Mouse (Mus musculus) heart, postnatal 14 days (tissue): Measurements from ENCODE around the gene Rpl23. TPM values are rescaled to one million over a fixed set of nuclear protein-coding genes. Genes with fewer than 3 reads are reported as not detected.

Experiments
- DNase-seq, 2 experiments: peaks; one replicate each; pipeline ENCODE4 v3.0.0; 2021 to 2022
- intact Hi-C: fragments of 180-260 bp; cut with DNase I; formaldehyde crosslinking; loops from one replicate; pipeline ENCODE4 v1.15.1; 2025
- total RNA-seq, 2 experiments: library from RNA; stranded (reverse); gene quantifications; 2 replicates each; pipeline ENCODE4 v1.2.3; 2021

Gene Rpl23
- total RNA-seq, 2 experiments from 2014 or later: 503 to 533 TPM

DNA sequence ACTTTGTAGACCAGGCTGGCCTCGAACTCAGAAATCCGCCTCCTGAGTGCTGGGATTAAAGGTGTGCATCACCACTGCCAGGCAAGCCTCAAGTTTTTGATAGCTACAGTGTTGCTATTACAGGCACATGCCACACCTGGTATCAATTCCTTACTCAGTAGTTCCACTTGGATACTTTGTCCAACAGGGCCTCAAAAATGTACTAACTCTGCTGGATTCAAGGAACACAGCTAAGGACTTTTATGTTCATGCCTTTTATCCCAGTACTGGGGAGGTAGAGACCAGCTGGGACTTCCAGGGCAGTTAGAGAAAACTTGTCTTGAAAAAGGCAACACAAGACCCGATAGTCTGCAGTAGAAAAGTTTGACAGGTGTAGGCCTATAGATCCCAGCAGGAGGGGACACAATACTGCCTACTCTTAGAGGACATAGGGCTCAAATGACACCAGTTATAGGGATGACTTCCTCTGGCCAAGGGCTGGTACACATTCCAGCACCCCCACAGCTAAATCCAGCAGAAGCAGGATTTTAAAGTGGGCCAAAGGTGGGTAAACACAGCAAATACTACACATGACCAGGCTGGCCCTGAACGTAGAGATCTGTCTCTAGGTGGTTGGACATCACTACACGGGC is 5.6 kb downstream of the Rpl23 start:
- no peak for DNase-seq
- intact Hi-C loops: no loop called here

DNA sequence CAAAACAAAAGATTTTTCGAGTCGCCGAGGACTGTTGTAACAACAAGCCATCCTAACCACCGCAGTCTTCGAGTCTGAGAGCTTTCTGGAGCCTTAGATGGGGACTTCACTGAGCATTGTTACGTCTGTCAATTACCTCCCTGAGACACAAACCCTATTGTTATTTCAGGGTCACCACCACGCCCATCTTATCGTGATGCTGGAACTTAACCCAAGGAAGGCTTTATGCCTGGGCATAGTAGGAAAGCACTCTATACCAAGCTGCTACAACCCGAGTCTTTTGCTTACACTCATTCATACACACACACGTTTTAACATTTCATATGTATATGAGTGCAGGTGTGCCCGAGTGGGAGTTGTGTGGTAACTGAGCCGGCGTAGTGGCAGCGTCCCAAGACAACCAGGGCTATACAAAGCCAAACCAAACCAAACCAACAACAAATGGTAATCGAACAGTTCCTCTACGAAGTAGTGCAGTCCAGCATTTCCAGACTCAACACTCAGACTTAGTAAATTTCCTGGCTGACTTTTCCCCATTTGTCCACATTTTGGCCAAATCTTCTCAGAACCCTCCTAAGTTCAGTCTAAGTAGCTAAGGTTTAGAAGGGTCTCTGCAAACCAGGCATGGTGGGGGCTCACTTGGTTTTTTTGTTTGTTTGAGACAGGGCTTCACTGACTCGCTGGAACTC is 6.3 kb downstream of the Rpl23 start, which contains the start of gene 1700001P01Rik:
Gene 1700001P01Rik, minus strand, starts transcription at position 111 of the 689 bp plus-strand sequence.
- intact Hi-C loops: no loop called here
- DNase-seq: no peak

DNA sequence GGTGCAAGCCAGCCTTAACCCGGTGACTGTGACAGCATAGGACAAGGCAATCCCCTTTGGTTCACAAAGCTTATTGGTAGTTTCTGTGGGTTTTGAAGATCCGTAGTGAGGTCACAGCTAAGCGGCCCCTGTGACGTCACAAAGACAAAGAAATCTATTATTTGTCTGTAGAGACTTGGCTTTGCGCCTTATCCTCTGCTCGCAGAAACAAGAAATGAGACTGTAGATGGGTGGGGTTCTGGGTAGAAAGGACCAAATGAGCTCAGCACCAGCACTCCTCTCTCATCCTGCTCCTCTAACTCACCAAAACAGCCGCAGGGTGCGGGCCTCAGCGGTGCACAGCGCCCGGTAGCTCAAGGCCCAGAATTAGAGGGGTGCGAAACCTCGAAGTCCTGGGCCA is 7.1 kb downstream of the Rpl23 start:
- no peak for DNase-seq
- intact Hi-C loops: no loop called here

DNA sequence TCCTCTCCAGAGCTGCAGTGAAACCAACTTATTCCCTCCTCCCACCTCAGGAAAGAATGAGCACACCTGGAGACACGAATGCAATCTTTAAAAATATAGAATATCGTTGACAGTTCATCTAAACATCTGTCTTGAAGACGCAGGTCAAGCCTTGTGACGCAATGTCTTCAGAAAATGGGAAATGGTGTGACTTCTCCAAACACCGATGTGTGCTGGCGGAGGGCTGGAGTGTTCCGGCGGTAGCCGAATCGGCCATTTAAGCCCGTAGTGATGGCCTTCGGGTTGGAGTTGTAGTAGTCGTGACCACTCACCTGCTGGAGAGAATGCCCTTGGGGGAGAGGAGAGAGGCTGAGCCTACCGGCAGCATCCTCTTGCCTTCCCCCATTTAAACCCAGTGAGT is 10.8 kb downstream of the Rpl23 start:
- intact Hi-C loops: no loop called here
- no peak for DNase-seq

DNA sequence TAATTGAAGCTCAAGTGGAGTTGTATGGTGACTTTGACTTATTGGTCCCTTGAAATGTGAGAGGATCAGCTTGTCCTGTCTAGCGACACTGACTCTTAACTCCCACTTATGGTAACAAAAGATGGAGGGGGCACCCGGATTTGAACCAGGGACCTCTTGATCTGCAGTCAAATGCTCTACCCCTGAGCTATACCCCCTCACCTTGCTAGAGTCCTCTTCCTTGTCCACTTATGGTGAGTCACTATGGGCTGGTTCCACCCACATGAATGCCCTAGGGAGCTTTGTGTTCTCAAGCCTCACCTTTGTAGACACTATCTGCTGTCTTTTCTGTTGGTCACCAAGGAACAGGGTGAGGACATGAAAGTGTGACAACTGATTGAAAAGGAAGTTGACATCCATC is 12.5 kb downstream of the Rpl23 start:
- intact Hi-C loops: no loop called here
- no peak for DNase-seq

DNA sequence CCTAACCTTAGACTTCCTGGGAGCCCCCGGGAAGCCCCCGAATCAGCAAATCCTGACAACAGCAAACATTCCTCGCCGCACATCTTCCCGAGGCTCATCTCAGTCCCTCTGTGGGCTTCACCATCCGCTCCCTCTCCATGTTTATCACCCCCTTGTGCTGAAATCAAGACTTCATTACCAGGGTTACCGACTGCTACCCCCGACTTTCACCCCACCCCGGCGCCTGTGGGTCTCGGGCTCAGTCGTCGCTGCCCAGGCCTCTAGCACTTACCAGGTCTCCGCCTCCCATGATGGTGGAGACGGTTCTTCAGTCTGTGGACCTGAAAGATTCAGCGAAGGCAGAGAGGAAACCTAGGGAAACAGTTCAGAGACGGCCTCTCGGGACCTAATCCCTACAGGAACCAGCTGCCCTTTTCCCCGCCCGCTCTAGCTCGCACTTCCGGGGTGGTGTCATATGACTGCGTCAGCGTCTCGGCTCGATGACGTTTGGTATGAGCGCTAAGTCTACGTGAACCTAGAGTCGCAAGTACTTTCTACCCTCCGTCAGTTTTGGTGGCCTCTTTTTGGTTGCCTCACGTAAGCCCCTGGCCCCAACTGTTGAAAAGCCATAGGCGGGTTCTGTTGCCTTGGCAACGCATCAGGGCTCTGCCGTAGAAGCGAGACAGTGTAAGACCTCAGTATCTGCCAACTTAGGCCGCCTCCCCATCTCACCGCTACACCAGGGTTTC is 15.9 kb downstream of the Rpl23 start, which contains the start of gene Cwc25:
Gene Cwc25, minus strand, starts transcription at position 403 of the 728 bp plus-strand sequence.
- peak; percentile 90 to 97 for DNase-seq
- intact Hi-C loops: loop anchor here (2.0 kb wide), 1 partner anchor 16 kb away; the partner anchor contains the start of gene Rpl23

DNA sequence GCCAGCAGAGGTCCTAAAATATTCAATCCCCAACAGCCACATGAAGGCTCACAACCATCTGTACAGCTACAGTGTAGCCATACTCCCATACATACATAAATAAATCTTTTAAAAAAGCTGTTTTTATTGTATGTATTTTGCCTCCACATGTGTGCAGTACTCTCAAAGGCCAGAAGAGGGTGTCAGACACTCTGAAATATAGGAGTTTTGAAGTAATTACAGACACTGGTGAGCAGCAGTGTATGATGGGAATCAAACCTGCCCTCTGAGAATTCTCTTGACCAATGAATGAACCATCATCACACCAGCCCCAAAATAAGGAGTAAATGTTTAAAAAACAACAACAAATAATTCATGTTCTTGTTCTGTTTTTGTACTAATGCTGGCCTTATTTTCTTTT is 20.6 kb downstream of the Rpl23 start:
- no peak for DNase-seq
- intact Hi-C loops: no loop called here

DNA sequence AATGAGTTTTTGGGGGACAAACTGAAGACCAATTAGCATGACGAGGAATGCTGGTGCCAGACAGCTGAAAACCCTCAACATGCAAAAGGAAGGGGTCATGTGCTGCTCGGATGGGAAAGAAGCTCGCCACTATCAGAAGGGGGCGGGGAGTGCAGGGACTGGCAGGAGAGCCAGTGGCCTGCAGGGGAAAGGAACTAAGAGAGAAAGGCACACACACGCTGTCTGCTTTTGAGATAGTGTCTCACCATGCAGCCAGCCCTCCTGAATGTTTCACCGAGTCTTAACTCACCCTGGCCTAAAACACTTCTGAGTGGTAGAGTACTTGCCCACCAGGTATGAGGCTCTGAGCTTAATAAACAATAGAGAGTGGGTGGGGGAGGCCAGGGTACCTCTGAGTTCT is 23.3 kb downstream of the Rpl23 start:
- intact Hi-C loops: no loop called here
- no peak for DNase-seq

DNA sequence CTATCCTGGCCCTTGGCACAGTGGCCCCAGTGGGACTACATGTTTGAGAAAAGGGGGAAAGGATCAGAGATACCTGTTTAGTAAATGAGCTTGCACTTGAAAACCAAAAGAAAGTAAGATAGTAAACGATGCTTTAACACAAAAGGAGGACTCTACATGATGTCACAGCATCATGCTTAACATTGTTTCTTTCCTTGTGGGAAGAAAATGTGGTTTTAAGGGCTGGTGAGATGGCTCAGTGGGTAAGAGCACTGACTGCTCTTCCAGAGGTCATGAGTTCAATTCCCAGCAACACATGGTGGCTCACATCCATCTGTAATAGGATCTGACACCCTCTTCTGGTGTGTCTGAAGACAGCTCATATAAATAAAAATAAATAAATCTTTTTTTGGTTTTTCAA is 24.1 kb downstream of the Rpl23 start:
- intact Hi-C loops: no loop called here
- no peak for DNase-seq

DNA sequence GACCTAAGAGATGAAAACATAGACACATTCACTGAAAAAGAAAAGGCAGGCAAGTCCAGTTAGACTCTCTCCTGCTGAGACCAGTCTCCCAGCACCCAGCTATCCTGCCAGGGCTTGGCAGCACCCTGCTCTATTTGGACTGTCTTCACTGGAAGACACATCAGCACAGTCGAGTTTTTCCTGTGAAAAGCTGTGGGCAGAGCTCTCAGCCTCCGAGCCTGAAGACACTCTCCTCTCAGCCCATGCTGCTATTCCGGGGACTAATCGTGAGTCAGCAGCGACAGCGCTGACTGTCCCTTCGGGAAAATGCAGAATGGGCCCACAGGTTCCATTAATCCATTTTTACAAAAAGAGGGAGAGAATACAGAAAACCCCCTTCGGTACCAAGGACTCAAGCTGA is 29.0 kb downstream of the Rpl23 start:
- DNase-seq: no peak
- intact Hi-C loops: no loop called here

DNA sequence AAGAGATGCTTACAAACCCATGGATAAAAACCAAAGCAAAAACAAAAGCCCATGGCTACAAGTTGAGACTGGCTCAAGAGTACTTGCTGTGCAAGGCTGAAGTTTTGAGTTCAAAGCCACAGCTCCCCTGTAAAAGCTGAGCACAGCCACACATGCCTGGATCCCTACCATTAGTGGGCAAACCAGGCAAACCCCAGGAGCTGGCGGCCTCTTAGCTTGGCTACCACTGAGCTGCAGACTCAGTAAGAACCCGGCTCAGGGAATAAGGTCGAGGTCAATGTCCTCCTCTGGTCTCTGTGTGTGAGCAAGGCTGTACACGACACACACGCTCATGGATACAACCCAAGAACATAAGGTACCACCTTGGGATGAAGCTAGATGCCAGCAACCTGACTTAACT is 33.7 kb downstream of the Rpl23 start:
- DNase-seq: no peak
- intact Hi-C loops: loop anchor here (5.0 kb wide), 1 partner anchor 101 kb away; no protein-coding TSS in a partner anchor

DNA sequence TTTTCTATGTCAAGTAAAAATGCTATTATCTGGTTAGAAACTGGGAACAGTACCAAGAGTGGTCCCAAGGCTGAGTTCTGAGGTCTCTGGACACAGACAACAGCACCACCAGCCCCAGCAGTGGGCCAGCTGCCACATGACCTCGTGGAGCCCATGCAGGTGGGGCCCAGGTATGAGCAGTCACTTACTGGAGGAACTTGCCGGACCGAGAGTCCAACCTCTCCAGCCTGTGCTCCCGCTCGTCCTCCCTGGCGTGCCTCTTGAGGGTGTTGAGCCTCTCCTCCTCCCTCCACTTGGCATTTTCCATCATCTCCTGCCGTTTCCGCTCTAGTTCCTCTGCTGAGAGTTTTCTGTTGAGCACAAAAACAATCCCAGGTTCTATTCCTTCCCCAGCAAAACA is 34.5 kb downstream of the Rpl23 start:
- no peak for DNase-seq

DNA sequence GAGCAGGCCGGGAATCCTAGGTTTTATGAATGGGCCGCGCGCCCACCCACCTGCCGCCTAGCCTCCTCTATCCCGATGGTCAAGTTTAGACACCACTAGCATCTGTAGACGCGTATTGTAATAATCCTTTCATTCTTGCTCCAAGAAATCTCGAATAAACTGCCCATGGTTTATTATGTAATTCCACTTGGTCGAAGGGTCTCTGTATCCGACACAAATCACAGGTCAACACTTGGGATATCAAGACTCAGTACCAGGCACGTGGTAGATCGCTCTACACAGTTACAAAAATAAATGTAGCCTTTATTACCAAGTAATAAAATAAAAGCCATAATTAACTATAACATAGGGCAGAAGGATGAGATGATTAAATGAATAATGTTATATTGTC is 36.9 kb downstream of the Rpl23 start:
- intact Hi-C loops: loop anchor here (2.0 to 5.0 kb wide), 2 partner anchors 39 to 98 kb away; no protein-coding TSS in a partner anchor
- no peak for DNase-seq

More for the DNA sequence above, 34.5 kb downstream of the Rpl23 start:
- intact Hi-C loops: loop anchor here (5.0 kb wide), 1 partner anchor 100 kb away; no protein-coding TSS in a partner anchor

DNA sequence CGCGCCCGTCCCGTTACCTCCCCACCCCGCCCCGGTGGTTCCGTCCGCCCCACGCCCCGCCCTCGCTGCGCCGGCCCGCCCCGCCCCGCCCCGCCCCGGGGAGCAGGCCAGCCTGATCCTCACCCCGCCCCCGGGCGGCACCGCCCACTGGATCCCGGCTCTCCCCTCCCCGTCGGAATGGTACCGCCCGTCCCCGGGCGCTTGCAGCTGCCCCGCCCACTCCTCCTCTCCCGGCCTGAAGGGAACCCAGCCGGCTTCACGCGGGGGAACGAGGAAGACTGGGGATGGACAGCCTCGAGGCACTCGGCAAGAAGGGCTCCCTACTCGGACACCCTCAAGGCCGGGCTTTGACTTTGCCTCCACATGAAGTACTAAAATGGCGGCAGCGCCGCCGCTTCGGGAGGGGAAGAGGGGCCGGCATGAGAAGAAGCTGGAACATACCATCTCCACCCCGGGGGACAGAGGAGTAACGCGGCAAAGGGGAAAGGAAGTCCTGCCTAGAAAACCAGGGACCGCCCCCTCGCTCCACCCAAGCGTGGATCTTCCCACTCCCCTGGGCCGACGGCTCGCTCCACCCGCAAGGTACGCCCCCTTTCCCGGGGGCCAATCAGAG is 37.4 kb downstream of the Rpl23 start:
- DNase-seq: peak; percentile 98 to 99
- intact Hi-C loops: loop anchor here (2.0 to 5.0 kb wide), 2 partner anchors 38 to 98 kb away; no protein-coding TSS in a partner anchor

DNA sequence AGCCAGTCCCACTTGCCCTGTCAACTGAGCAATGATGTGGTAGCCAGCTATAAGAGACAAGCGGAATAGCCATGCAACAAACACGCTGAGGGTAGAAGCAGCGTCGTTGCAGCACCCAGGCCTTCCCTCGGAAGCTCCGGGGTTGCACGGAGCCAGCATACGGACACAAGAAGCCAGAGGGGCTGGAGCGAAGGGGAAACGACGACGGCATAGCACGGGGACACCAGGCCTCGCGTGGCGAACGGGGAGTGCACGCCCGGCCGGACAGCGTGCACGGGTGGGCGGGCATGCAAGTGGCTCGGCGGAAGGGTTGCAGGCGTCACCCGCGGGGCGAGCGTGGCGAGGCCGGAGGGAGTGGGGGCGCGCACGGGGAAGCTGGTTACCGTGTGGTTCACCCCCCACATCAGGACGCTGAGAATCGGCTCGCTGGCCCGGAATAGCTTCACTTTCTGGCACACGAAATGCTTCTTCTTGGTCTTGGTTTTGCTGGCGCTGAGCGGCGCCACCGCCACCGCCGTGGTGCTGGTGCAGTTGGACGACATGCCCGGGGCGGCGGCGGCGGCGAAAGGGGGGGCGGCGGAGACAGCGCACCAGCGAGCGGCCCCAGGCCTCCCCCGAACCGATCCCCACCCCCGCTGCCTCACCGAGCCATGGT is 38.0 kb downstream of the Rpl23 start, which contains the start of gene Pip4k2b:
Gene Pip4k2b, minus strand, starts transcription at position 642 of the 655 bp plus-strand sequence.
- intact Hi-C loops: loop anchor here (2.0 kb wide), 1 partner anchor 37 kb away; no protein-coding TSS in a partner anchor
- no peak for DNase-seq

DNA sequence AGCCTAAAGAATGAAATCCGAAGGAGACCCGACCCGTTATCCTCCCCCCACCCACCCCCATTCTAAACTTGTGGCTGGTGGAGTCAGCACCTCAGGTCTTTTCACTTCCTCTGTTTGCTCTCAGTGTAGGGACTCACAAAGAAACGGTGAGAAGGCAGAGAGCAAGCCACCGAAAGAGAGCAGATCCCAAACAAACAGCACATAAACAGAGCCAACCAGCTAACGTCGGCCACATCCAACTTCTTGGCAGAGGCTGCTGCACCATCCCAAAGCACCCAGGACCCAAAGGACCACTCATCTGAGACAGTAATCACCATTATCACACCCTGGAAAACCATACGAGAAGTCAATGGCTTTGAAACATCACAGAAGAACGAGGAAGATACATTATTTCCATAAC is 38.8 kb downstream of the Rpl23 start:
- DNase-seq: no peak
- intact Hi-C loops: no loop called here

DNA sequence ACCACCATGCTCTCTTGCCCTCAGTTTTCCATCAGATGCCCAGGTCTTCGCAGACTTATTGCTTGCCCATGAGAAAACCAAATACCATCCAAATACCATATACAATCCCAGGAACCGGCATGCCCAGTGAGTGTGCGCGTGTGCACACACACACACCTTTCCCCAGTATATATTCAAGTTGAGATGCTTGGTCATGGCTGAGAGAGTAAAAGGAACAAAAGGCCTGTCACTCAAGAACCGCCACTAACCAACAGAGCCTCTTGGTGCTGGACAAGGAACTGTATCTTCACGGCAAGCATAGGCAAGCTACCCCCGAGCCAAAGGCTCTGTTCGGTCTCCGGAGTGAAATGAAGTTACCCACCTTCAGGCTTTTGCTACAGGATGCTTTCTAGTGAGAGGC is 39.6 kb downstream of the Rpl23 start:
- intact Hi-C loops: no loop called here
- DNase-seq: no peak

DNA sequence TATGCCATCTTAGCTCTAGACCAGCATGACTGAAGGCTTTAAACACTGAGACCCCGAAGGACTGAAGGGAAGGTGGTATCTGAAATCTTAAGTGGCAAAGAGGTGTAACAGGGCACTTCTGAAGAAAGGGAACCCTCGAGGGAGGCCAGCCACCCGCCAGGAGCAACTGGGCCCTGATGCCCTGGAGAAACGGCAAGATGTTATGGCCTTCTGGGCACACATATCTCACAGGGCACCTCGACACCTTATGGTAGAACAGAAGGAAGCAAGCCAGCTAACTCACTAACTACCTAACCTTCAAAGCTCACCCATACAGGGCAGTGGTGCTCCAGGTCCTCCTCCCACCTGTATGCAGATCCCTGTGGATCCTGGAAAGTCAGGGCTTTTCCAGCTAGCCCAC is 40.1 kb downstream of the Rpl23 start:
- no peak for DNase-seq
- intact Hi-C loops: no loop called here

DNA sequence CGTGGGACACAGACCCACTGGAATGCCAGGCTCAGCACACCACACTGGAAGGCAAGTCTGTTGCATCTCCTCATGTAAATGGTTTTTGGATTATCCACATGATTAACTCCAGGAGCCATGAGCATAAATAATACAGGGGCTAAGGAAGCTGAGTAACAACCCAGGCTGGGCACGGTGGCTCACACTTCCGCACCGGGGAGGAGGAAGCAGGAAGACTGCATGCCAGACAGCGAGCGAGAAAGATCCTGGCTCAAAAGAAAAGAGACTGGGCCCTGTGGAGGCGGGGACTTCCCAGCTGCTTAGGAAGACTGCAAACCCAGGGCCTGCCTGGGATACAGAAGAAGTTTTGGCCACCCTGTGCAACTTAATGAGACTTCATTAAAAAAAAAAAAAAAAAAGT is 42.0 kb downstream of the Rpl23 start:
- intact Hi-C loops: no loop called here
- DNase-seq: peak; percentile 28 to 42

DNA sequence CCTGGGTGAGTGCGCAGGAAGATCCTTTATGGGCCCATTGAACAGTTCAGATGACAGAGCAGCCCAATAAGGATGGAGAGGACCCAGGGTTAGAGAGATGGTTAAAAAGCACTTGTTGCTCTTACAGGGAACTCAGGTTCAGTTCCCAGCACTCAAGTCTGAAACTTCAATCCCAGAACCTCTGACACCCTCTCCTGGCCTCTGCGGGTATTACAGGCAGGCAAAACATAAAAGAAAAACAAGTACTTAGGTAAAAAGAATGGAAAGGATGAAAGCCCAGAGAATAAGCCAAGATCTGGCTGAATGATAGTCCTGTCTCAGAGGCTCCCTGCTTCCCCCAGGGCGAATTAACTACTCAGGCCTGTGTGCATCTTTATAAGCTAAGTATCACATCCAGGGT is 43.1 kb downstream of the Rpl23 start:
- intact Hi-C loops: no loop called here
- DNase-seq: no peak
